Mouse (Mus musculus) forebrain, embryonic 15.5 days (tissue): ENCODE data around the gene Eral1. TPM values are rescaled to one million over a fixed set of nuclear protein-coding genes. Genes with fewer than 3 reads are reported as not detected.

Experiments used
- ATAC-seq: fragments of 200-750 bp; cut with Nextera tagmentation; replicated peaks from 2 replicates; pipeline ENCODE4 v1.8.0; 2017; ENCODE audit warnings: mild to moderate bottlenecking, moderate TSS enrichment, moderate library complexity
- H3K27ac ChIP-seq: fragments of 300-500 bp; sonication (generic); replicated peaks from 2 replicates; pipeline ENCODE4 v1.5.1; 2015; ENCODE audit warnings: mild to moderate bottlenecking, inconsistent platforms
- H3K27me3 ChIP-seq: fragments of 300-500 bp; sonication (generic); 2 replicates; pipeline ENCODE4 v1.6.1; 2015; ENCODE audit warnings: inconsistent platforms
- H3K36me3 ChIP-seq: fragments of 300-500 bp; sonication (generic); 2 replicates; pipeline ENCODE4 v1.6.1; 2015; ENCODE audit warnings: mild to moderate bottlenecking, inconsistent platforms
- H3K4me1 ChIP-seq: fragments of 300-500 bp; sonication (generic); 2 replicates; pipeline ENCODE4 v1.6.1; 2015; ENCODE audit warnings: inconsistent platforms
- H3K4me2 ChIP-seq: fragments of 300-500 bp; sonication (generic); replicated peaks from 2 replicates; pipeline ENCODE4 v1.6.1; 2015; ENCODE audit warnings: mild to moderate bottlenecking, inconsistent platforms
- H3K4me3 ChIP-seq: fragments of 300-500 bp; sonication (generic); 2 replicates; pipeline ENCODE4 v1.5.1; 2015; ENCODE audit warnings: mild to moderate bottlenecking, inconsistent platforms
- H3K9ac ChIP-seq: fragments of 300-500 bp; sonication (generic); replicated peaks from 2 replicates; pipeline ENCODE4 v1.6.1; 2015; ENCODE audit warnings: mild to moderate bottlenecking, inconsistent platforms
- H3K9me3 ChIP-seq: fragments of 300-500 bp; sonication (generic); 2 replicates; pipeline ENCODE4 v1.6.1; 2016; ENCODE audit warnings: inconsistent platforms
- WGBS: fragments of 180-500 bp; shearing (Covaris S2); methylation state at CpG from one replicate; pipeline ENCODE4 v1.1.7; 2015; ENCODE audit warnings: mixed read lengths; 5-methylcytosine and 5-hydroxymethylcytosine counted together
- microRNA counts: library from miRNA; unstranded; fragments of <30 nt; microRNA quantifications from one replicate; lab custom pipeline; 2016
- microRNA-seq: library from miRNA; unstranded; fragments of <30 nt; microRNA quantifications from one replicate; pipeline ENCODE4, GENCODE M21; 2016
- polyA plus RNA-seq: library from polyadenylated mRNA; unstranded; fragments of >200 nt; fragmentation: Nextera tagmentation; extraction: Ambion mirVana; gene quantifications from 2 replicates; pipeline ENCODE4 v1.2.1, GENCODE M21; 2015

Eral1 gene
- polyA plus RNA-seq, 1 experiment from 2014 or later: 33.3 TPM

GRCm38 (mm10) chr11:78031389-78031788 lies 48.8 kb downstream of the Eral1 start:
- peaks cover 27% of the 10 kb centered on the region for H3K4me1 ChIP-seq
- H3K4me2 ChIP-seq: 0 out of 2 replicates have a peak overlapping the region, but pooled peaks have one; percentile 82
- peak; percentile 14 for ATAC-seq
- no peak overlapping the region for H3K9ac ChIP-seq
- peak overlapping the region; percentile 94 for H3K27ac ChIP-seq
- peaks cover 36% of the 10 kb centered on the region for H3K36me3 ChIP-seq
- H3K4me3 ChIP-seq: peak overlapping the region; percentile 83; the same call in 1 of the 2 replicates
- H3K27me3 ChIP-seq: no peaks in the 10 kb centered on the region
- WGBS: 41% methylated on average over 6 of the region's 6 CpGs
- H3K9me3 ChIP-seq: no peaks in the 10 kb centered on the region

- peaks cover 44% of the 10 kb centered on the region for H3K36me3 ChIP-seq
- 69% methylated on average over 2 of the region's 2 CpGs for WGBS
- no peak for ATAC-seq
Measured at GRCm38 (mm10) chr11:78030600-78030999, 49.6 kb downstream of the Eral1 start.

DNA sequence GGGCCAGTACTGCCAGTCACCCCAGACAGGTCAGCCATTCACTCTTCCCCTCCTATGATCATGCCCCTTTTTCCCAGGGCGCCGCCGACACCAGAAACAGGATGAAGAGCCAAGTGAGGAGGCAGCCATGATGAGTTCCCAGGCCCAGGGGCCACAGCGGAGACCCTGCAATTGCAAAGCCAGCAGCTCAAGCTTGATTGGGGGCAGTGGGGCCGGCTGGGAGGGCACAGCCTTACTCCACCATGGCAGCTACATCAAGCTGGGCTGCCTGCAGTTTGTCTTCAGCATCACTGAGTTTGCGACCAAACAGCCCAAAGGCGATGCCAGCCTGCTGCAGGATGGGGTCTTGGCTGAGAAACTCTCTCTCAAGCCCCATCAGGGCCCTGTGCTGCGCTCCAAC lies 50.9 kb downstream of the Eral1 start:
- WGBS: 93% methylated on average over 8 of the region's 8 CpGs
- Histone ChIP-seq H3K27me3 (no peaks in the 10 kb centered on the region), H3K4me3 (no peak overlapping the region), H3K27ac (no peak overlapping the region), H3K9me3 (no peaks in the 10 kb centered on the region), H3K4me2 (no peak overlapping the region), H3K9ac (no peak overlapping the region), H3K4me1 (peaks cover 26% of the 10 kb centered on the region), H3K36me3 (peaks cover 55% of the 10 kb centered on the region)
- ATAC-seq: no peak

More at GRCm38 (mm10) chr11:78030600-78030999, 49.6 kb downstream of the Eral1 start:
- H3K4me1 ChIP-seq: peaks cover 27% of the 10 kb centered on the region
- no peak overlapping the region for H3K4me2 ChIP-seq
- H3K9ac ChIP-seq: no peak overlapping the region
- no peak overlapping the region for H3K27ac ChIP-seq
- H3K27me3 ChIP-seq: no peaks in the 10 kb centered on the region
- no peak overlapping the region for H3K4me3 ChIP-seq
- no peaks in the 10 kb centered on the region for H3K9me3 ChIP-seq

DNA sequence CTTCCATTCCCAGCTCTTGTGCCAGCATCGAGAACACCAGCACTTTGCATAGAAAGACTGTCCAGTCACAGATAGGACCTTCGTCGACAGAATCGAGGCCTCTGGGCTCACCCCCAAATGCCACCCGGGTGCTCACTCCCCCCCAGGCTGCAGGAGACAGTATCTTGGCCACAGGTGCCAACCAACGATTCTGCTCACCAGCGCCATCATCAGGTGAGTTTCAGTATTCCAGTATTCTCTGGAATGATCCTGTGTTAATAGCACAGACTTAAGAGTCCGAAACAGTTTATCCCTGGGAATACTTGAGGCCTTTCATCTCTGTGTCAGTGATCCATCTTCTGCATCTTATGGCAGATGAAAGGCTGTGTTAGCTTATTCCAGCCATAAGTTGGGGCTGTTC lies 56.6 kb downstream of the Eral1 start:
- ATAC-seq: no peak
- Histone ChIP-seq H3K9ac (no peak overlapping the region), H3K27me3 (no peaks in the 10 kb centered on the region), H3K27ac (no peak overlapping the region), H3K4me1 (no peaks in the 10 kb centered on the region), H3K4me2 (no peak overlapping the region), H3K9me3 (no peaks in the 10 kb centered on the region), H3K4me3 (no peak overlapping the region), H3K36me3 (peaks cover 88% of the 10 kb centered on the region)
- 79% methylated on average over 8 of the region's 8 CpGs for WGBS

MicroRNAs within 50 kb of the gene (microRNA counts, 519-probe panel; counts per million panel counts)
- microRNA mmu-miR-144 (lab: Ali Mortazavi, UCI) (3,174 counts per million, percentile 75 among the panel's probes with 10 or more counts), microRNA mmu-miR-451 (lab: Ali Mortazavi, UCI) (2,827 counts per million, percentile 67 among the panel's probes with 10 or more counts)

Small RNA genes within 50 kb of the gene (microRNA-seq; reads per million reads assigned to microRNA genes)
- gene Mir144: 52.1 reads per million, percentile 45 among the genes with 10 or more reads in this experiment
- not detected for gene Mir451a
- gene Mir451b: not detected

Other genes starting within 250 kb of the Eral1 start
- 10.2 and 11.2 TPM in 2 replicates for gene Pipox, start 186.3 kb downstream of the Eral1 start, polyA plus RNA-seq
- 243 and 249 TPM in 2 replicates for gene Sez6, start 149.6 kb downstream of the Eral1 start, polyA plus RNA-seq
- gene Phf12, start 97.6 kb downstream of the Eral1 start, polyA plus RNA-seq: 22.5 and 26.0 TPM in 2 replicates
- 32.8 and 33.4 TPM in 2 replicates for gene Dhrs13, start 48.1 kb downstream of the Eral1 start, polyA plus RNA-seq
- gene Flot2, start 42.5 kb downstream of the Eral1 start, polyA plus RNA-seq: 90.2 and 98.3 TPM in 2 replicates
- 20.0 and 20.5 TPM in 2 replicates for gene Fam222b, start 14.3 kb upstream of the Eral1 start, polyA plus RNA-seq
- gene Traf4, start 85.2 kb upstream of the Eral1 start, polyA plus RNA-seq: 121 TPM in 2 replicates
- 4.8 and 5.7 TPM in 2 replicates for gene Nek8, start 96.3 kb upstream of the Eral1 start, polyA plus RNA-seq
- gene Tlcd1, start 96.3 kb upstream of the Eral1 start, polyA plus RNA-seq: 4.4 and 5.0 TPM in 2 replicates
- gene Rpl23a, start 103.2 kb upstream of the Eral1 start, polyA plus RNA-seq: 896 and 935 TPM in 2 replicates
- gene Rab34, start 108.0 kb upstream of the Eral1 start, polyA plus RNA-seq: 55.9 and 56.3 TPM in 2 replicates
- gene Proca1, start 113.0 kb upstream of the Eral1 start, polyA plus RNA-seq: 1.3 TPM in 2 replicates
- 66.7 and 69.4 TPM in 2 replicates for gene Sdf2, start 165.4 kb upstream of the Eral1 start, polyA plus RNA-seq
- gene Supt6, start 165.6 kb upstream of the Eral1 start, polyA plus RNA-seq: 29.0 and 29.4 TPM in 2 replicates
- 58.5 and 60.5 TPM in 2 replicates for gene 2610507B11Rik, start 181.4 kb upstream of the Eral1 start, polyA plus RNA-seq
- gene BC030499, start 210.5 kb upstream of the Eral1 start, polyA plus RNA-seq: 0.17 and 0.27 TPM in 2 replicates
- 23.2 and 26.1 TPM in 2 replicates for gene Spag5, start 221.1 kb upstream of the Eral1 start, polyA plus RNA-seq
- gene Aldoc, start 242.6 kb upstream of the Eral1 start, polyA plus RNA-seq: 167 and 176 TPM in 2 replicates
- gene Pigs, start 248.0 kb upstream of the Eral1 start, polyA plus RNA-seq: 56.7 and 59.8 TPM in 2 replicates